Mouse (Mus musculus): ENCODE results near the gene Ggt6.
A peak's percentile ranks its signal among the peaks of the same experiment; 100 is the strongest.
"Not testable (repeated sequence)": the region's sequence is repeated elsewhere in the genome, so short reads cannot be mapped to it uniquely, and the experiment has no call there.

Ggt6 gene

DNA sequence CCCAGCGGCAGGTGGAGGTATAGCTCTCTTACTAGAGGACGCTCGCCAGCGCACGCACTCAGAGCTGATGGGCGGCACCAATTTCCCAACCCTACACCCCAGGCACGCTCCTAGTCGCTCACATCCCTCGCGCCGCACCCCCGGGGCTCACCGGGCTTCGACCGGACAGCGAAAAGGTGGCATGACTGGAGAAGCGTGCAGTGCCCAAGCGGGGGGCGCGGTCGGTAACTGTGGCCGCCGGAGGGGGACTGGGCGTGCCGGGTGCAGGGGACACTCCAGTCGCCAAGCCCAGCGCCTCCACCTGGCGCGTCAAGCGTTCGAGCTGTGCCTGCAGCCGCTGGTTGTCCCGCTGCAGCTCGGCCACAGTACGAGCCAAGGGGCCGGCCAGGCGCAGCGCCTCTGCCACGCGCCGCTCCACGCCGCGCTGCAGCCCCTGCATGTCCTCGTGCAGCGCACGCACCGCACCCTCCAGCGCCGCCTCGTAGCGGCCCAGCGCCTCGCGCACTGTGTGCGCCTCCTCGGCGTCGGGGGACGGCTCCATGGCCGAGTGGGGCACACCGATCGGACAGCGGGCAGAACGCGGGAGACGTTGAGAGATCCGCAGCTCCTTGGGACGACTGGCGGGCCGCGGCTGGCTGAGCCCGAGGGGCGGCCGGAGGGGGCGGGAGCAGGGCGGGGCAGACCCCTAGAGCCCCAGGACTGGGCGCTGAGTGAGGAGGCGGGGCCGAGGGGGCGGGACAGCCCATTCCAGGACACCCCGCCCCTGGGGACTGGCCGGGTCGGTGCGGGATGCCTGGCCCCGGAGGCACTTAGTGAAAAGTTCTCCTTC, 24.0 kb upstream of the Ggt6 start, which contains the start of gene Smtnl2:
TSS of gene Smtnl2 (minus strand) at position 621 of the 829 bp plus-strand sequence.
- DNase-seq (ENCODE audit: low spot score in 2 of 2): peak in 1 of 2 experiments; percentile 31

DNA sequence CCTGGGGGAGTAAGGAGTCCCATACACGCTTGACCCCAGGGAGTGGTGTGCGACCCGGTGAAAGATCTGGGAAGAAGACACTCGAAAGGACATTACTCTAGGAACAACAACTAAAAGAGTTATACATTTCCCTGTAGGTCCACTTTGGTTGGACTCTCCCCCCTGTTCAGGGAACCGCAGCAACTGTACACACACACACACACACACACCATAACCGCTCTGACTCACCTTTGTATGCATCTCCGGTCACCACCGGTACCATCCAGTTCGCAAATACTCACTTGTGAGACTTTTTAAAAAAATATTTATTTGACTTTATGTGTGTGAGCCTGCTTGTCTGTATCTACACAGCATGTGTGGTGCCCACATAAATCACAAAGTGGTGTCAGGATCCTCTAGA, 23.4 kb upstream of the Ggt6 start:
- DNase-seq (ENCODE audit: low spot score in 2 of 2): no peak

DNA sequence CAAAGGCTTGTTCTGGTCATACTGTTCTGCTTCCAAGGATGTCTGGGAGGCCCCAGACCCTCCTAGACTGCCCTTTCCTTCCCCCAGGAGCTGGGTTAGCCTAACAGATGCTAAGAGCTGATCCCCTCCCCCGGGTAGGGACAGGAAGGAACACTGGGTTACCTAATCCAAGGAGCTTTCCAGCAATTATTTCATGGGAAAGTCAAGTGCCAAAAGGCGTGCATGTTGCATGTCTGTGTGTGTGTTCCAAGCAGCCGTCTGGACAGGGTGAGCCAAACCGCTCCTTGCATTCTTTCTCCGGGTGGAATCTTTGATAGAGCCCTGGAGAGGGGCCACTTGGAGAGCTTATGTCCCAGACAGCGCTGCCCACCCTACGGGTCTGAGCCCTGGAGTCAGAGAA, 22.3 kb upstream of the Ggt6 start:
- no peak for DNase-seq (ENCODE audit: low spot score in 2 of 2)

DNA sequence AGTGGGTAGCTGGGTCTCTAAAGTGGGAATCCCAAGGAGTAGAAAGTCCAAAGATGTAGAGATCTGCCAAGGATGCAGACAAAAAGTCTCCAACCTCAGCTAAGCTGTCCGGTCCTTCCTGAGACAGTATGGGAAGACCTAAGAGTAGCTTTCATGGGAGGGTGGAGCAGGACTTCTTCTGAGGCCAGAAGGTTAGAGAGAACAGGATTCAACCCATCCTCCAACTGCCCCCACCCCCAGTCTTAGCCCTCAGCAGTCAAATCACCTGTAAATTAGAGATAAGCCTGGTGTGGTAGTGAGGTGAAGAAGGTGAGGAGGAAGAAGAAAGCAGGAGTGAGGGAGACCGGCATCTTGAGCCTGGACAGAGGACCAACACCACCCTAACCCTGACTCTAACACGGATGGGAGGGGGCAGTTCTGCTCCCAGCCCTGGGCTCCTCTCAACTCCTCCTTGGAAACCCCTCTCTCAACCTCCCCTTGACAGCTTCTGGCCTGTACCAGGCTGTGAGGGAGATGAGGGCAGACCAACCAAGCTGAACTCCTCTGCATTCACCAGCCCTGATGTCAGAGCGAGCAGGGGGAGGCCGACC, 21.6 kb upstream of the Ggt6 start:
- no peak for DNase-seq (ENCODE audit: low spot score in 2 of 2)

DNA sequence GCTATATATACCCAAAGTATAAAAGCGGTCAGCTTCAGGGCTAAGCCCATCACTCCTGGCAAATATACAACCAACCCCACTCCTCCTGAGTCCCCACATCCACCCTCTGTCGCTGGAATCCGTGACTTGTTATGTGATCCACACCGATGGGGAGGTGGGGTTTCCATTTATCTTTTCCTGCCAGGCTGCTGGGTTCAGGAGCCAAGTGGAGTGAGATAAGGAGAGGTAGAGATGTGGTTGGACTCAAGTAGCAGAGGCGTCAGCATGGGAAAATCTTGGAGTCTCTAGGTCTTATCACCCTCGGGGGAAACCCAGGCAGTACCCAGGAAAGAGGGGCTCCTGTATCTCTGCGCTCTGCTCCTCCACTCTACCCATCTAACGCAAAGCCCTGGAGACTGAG, 20.2 kb upstream of the Ggt6 start:
- no peak for DNase-seq (ENCODE audit: low spot score in 2 of 2)

DNA sequence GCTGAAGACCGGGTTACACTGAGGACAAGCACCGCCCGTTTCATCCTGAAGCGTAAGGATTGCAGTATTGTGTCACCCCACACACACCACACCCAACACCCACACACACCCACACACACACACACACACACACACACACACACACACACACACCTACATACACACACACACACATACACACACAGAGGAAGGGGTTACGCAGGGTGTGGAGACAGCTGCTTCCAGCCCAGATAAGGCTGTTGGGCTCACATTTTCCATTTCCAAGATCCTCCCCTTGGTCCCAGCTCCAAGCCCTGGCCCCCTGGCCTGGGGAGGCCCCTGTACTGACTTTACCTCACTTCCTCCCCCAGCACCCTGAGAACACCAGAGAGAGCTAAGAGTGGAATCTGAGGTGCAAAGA, 18.7 kb upstream of the Ggt6 start:
- DNase-seq (ENCODE audit: low spot score in 2 of 2): no peak

DNA sequence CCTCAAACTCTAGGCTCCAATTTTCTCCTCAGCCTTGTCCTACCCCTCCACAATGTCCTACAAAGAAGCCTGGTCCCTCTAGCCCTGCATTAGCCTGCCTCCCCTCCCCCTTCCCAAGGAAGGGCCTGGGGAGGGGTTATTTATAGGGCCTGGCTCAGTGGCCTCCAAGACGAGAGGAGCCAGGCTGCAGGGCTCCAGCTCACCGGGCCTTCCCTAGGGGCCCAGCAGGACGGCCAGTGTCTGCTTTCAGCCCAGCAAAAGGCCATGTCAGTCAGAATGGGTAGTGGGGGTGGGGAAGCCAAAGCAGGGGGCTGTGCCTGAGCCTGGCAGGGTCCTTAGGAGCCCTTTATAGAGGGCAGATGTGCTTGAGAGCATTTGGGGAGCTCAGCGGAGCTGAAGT, 17.9 kb upstream of the Ggt6 start:
- no peak for DNase-seq (ENCODE audit: low spot score in 2 of 2)

DNA sequence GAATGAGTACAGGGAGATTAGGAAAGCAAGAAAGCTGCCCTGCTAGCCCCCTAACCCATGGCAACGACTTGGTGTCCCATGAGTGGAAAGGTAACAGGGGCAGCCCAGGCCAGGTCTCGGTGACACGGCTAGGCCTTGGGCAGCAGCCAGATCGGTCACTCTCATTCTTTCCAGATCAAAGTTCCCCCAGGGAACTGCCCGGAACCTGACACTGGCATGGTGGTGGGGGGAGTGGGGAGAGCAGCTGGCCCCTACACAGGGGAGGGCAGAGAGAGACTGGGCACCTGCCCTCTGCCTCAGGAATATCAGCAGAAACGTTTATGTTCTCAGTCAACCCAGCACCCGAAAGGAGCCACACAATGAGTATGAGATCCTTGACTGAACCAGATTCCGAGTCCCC, 17.1 kb upstream of the Ggt6 start:
- no peak for DNase-seq (ENCODE audit: low spot score in 2 of 2)

DNA sequence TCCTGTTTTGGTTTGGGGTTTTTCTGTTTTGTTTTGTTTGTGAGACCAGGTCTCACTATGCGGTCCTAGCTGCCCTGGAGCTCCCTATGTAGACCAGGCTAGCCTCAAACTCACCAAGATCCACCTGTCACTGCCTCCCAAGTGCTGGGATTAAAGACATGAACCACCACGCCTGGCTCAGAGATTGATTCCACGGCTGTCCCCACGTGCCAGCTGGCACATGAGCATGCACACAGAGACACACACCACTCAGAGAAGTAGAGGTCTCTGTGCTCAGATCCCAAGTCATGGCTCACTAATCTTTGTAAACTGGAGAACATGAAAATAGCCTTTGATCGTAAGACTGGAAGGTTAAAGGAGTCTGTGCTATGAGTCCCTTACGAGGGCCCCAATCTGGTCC, 16.3 kb upstream of the Ggt6 start:
- no peak for DNase-seq (ENCODE audit: low spot score in 2 of 2)

DNA sequence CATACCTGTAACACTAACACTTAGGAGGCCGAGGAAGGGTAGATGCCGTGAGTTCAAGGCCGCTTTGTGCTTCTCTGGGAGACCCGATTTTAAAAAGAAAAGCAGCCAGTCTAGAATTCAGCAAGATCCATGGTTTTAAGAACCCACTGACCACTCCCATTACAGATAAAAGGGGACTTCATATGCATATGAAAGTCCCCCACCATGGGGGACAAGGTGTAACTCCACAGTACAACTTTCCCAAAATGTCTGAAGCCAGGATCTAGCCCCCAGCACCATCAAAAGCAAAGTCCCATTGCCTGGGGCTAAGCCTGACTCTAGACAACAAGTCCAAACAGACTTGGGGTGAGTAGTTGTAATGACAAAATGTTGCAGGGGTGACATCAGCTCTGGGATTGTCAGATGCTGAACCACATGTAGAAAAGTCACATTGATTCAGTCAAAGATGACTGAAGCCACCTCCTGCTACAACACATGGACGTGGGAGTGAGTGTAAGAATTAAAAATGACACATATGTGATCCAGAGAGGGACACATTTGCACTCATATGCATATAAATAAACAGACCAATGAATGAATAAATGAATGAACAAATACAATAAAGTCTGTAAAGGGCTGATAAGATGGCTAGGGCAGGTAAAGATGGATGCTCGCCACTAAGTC, 14.7 kb upstream of the Ggt6 start:
- DNase-seq (ENCODE audit: low spot score in 2 of 2): no peak

DNA sequence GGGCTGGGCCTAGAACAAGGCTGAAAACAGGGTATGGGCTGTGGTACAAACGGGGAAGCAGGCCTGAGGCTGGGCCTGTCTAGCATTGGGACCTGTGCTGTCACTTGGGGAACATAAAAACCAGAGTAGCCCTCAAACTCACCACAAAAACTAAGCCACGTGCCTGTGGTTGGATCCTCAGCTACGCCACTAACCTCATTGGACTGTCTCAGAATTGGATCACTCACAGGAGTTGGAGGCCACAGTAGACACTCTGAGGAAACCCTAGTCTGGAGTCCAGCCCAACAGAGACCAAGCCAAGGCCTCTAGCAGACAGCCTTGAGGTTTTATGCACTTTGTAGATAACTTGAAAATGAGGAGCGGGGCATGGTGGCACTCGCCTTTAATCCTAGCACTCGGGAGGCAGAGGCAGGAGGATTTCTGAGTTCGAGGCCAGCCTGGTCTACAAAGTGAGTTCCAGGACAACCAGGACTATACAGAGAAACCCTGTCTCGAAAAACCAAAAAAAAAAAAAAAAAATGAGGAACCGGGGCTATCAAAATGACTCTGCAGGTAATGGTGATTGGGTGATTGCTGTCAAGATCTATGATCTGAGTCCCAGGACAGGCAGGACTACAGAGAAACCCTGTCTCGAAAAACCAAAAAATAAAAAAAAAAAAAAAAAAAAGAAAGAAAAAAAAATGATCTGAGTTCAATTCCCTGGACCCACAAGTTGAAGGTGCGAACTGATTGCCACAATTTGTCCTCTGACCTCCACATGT, 13.6 kb upstream of the Ggt6 start:
- no peak for DNase-seq (ENCODE audit: low spot score in 2 of 2)

DNA sequence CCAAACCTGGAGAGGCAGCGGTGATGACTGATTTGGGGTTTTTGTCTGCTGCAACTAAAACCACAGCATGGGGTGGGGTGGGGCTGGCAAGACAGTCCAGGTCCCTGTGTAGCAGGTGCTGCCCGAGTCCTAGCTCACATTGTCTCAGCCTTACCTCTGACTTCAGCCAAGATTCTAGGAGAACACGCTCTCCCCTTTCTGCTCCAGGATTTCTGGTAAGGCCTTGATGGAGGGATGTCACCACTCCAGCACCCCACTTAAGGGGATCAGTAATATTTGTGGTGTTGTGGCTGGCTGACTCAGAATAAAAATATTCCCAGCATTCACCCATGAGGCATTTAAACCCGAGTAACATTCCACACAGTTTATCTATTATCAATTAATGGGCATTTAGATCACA, 11.6 kb upstream of the Ggt6 start:
- DNase-seq (ENCODE audit: low spot score in 2 of 2): no peak

DNA sequence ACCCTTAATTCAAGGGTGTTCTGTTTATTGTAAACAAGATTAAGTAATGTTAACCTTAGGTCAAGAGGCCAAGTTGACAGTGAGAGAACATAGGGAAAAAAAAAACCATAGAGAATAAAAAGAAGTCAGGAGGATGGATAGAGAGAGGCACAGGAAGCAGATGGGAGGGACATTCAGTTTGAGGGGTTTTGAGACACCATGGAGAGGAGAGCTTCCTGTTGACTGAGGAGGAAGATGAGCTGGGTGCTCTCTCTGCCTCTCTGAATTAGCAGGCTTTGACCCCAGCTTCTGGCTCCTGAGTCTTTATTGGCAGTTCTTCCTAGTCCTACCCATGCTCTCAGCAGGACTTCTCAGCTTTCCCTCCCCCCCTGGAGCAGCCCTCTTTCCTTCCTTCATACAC, 10.1 kb upstream of the Ggt6 start:
- no peak for DNase-seq (ENCODE audit: low spot score in 2 of 2)

DNA sequence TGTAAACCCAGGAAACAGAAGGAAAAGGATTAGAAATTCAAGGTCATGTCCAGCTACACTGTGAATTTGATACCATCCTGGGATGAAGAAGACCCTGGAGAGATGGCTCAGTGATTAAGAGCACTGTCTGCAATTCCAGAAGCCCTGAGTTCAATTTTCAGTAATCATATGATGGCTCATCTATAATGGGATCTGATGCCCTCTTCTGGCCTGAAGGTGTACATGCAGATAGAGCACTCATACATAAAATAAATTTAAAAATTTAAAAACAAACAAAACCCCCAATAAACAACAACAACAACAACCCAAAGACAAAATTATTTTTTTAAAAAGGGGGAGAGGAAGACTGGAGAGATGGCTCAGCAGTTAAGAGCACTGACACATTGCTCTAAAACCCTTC, 8.4 kb upstream of the Ggt6 start:
- DNase-seq (ENCODE audit: low spot score in 2 of 2): no peak

DNA sequence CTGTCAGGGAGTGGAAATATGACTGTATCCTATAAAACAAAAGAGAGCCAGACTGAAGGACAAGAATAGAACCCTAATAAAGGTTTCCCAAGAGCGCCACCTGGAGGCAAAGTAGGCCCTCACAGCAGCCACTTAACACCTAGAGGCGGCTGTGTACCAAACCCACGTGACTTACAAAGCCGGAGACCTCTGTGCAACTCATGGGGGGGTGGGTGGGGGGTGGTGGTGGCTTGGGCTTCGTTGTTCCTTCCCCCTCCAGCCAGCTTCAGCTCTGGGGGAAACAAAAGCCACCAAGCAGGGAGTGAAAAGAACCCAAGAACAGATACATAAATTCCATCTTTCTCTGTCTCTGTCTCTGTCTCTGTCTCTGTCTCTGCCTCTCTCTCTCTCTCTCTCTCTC, 6.6 kb upstream of the Ggt6 start:
- peak in 1 of 2 experiments; percentile 60 for DNase-seq (ENCODE audit: low spot score in 2 of 2)

DNA sequence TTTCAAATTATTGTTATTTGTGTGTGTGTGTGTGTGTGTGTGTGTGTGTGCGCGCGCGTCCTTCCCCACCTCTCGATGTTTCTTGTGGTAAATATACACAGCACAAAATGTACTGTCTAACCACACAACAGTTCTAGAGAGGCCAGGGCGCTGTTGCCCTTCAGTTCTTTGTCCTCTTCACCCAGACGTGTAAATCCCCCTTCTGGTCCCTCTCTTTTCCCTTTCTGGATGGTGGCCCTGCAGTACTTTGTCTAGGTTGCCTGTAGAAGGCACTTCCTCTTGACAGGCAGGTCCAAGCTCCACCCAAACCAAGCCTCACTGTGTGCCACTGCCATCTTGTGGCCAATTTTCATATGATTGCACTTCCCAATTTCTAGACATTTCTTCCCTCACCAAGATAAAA, 6.0 kb upstream of the Ggt6 start:
- DNase-seq (ENCODE audit: low spot score in 2 of 2): peak in 1 of 2 experiments; percentile 61

DNA sequence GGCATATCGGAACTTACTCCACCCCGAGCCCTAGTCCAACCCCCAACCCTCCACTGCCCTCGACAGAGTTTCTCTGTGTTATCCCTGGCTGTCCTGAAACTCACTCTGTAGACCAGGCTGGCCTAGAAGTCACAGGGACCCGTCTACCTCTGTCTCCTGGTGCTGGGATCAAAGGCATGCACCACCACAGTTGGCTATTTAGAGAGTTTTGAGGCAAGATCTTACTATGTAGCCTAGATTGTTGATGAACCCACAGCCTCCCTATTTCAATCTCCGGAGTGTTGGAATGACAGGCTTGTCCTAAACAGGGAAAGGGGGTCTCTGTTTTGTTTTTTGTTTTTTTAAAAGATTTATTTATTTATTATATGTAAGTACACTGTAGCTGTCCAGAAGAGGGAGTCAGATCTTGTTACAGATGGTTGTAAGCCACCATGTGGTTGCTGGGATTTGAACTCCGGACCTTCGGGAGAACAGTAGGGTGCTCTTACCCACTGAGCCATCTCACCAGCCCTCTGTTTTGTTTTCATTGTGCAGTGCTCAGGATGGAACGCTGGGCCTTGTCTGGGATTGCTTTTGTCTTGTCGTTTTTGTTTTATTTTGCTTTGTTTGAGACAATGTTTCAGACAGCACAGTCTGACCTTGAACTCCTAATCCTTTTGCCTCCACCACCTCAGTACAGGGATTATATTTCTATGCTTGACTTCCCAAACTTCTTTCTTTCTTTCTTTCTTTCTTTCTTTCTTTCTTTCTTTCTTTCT, 4.8 kb upstream of the Ggt6 start:
- DNase-seq (ENCODE audit: low spot score in 2 of 2): not testable (repeated sequence)

DNA sequence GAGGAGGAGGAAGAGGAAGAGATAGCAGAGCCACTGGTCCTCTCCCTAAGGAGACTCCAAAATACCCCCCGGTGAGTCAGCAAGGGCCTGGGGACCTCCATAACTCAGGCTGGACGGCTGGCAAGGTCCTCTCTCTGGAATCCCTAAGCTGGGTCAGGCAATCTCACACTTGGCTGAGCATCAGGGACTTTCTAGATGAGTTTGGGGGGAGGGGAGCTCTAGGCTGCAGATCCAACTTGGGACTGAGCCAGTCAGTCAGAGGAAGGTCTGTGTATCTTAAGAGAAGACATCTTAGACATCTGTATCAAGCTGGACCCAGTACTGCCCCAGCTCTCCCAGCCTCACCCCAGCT, 344 bp downstream of the Ggt6 start:
- DNase-seq (ENCODE audit: low spot score in 2 of 2): no peak

DNA sequence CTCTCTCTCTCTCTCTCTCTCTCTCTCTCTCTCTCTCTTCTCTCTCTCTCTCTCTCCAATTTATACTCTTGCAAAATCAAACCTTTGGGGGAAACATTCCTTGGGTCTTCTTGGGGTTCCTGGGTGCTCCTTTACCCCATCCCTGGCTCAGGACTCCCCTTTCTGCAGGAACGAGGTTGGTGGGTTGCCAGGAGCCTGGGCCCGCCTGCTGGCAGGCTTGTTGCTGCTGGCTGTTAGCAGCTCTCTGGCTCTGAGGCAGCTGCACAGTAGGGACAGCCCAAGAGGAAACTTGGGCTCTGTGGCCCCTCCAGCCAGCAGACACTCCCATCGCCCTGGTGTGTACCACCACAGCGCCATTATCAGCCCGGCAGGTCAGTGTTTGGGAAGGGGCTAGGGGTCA, 945 bp downstream of the Ggt6 start:
- no peak for DNase-seq (ENCODE audit: low spot score in 2 of 2)

DNA sequence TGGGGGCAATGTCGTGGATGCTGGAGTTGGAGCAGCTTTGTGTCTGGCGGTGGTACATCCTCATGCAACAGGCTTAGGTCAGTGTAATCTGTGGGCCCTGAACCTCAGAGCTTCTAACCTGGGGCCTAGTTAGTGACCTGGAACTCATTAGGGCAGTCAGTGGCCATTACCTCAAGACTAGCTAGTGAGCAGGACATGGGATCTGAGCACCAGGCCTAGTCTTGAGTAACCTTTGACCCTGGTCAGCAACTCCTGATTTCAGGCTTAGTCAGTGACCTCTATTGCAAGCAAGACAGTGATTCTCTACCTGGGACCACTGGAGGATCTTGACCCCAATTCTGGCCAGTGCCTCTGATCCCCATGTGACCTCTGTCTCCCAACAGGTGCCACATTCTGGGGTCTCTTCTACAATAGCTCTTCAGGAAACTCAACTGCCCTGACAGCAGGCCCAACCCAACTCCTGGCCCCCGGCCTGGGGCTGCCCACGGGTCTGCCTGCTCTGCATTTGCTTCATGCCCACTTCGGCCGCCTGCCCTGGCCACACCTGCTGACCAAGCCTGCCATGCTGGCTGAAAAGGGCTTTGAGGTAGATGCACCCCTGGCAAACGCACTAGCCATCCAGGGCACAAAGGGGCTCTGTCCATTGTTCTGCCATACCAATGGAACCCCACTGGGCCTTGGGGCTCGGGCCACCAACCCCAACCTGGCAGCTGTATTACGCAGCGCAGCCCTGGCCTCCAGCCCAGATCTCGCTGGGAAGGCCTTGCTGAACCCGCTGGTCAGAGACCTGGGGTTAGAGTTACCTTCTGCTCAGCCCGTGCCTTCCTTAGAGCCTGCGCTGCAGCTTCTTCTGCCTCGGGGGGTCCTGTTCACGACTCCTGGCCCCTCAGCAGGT, 1.7 kb downstream of the Ggt6 start:
- no peak for DNase-seq (ENCODE audit: low spot score in 2 of 2)

DNA sequence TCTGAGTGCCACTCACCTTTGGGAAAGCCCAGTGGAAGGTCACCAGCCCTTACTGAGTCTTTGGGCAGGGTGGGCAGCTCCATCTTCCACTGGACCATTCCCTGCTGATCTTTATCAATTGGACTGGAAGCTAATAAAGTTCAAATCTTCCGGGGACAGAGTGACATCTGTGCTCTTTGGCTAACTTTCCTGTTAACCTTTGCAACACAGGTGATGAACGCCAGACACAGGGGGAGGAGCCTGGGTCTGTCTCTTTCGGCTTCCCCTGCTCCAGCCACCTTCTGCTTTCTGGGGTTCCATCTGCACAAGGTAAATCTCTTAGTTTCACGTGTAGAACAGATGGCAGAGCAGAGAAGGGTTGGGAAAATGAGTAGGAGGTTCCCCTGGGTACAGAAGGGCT, 3.1 kb downstream of the Ggt6 start:
- no peak for DNase-seq (ENCODE audit: low spot score in 2 of 2)
